Mouse (Mus musculus) hindbrain, embryonic 12.5 days (tissue): ENCODE measurements around the gene Stpg4. TPM values are rescaled to one million over a fixed set of nuclear protein-coding genes. Genes with fewer than 3 reads are reported as not detected.

ENCODE experiments used
- ATAC-seq: fragments of 200-750 bp; cut with Nextera tagmentation; 2 replicates; pipeline ENCODE4 v1.8.0; 2017; ENCODE audit warnings: moderate TSS enrichment; ENCODE audit not compliant: low FRiP score
- H3K27ac ChIP-seq: fragments of 300-500 bp; sonication (generic); 2 replicates; pipeline ENCODE4 v1.5.1; 2016; ENCODE audit warnings: mild to moderate bottlenecking
- H3K27me3 ChIP-seq: fragments of 300-500 bp; sonication (generic); 2 replicates; pipeline ENCODE4 v1.6.1; 2016; ENCODE audit warnings: mild to moderate bottlenecking
- H3K36me3 ChIP-seq: fragments of 300-500 bp; sonication (generic); 2 replicates; pipeline ENCODE4 v1.6.1; 2016; ENCODE audit warnings: mild to moderate bottlenecking
- H3K4me1 ChIP-seq: fragments of 300-500 bp; sonication (generic); 2 replicates; pipeline ENCODE4 v1.6.1; 2016
- H3K4me2 ChIP-seq: fragments of 300-500 bp; sonication (generic); replicated peaks from 2 replicates; pipeline ENCODE4 v1.6.1; 2016; ENCODE audit warnings: mild to moderate bottlenecking
- H3K4me3 ChIP-seq: fragments of 300-500 bp; sonication (generic); 2 replicates; pipeline ENCODE4 v1.5.1; 2016; ENCODE audit warnings: mild to moderate bottlenecking
- H3K9ac ChIP-seq: fragments of 300-500 bp; sonication (generic); 2 replicates; pipeline ENCODE4 v1.6.1; 2016; ENCODE audit warnings: mild to moderate bottlenecking, moderate library complexity
- H3K9me3 ChIP-seq: fragments of 300-500 bp; sonication (generic); replicated peaks from 2 replicates; pipeline ENCODE4 v1.6.1; 2016; ENCODE audit warnings: mild to moderate bottlenecking
- WGBS: fragments of 180-500 bp; shearing (Covaris S2); methylation state at CpG from one replicate; pipeline ENCODE4 v1.1.7; 2016; 5-methylcytosine and 5-hydroxymethylcytosine counted together
- polyA plus RNA-seq: library from polyadenylated mRNA; unstranded; fragments of >200 nt; fragmentation: Nextera tagmentation; extraction: Ambion mirVana; gene quantifications from 2 replicates; pipeline ENCODE4 v1.2.1, GENCODE M21; 2016

Gene Stpg4
- polyA plus RNA-seq, 1 experiment from 2014 or later, result 0.34 TPM

- Histone ChIP-seq H3K4me1 (peaks cover 4% of the 10 kb centered on the region; the same call in 1 of the 2 replicates), H3K4me2 (no peak overlapping the region), H3K9me3 (no peaks in the 10 kb centered on the region), H3K27me3 (no peaks in the 10 kb centered on the region), H3K27ac (no peak overlapping the region), H3K36me3 (no peaks in the 10 kb centered on the region), H3K9ac (no peak overlapping the region), H3K4me3 (no peak overlapping the region)
- no peak for ATAC-seq
- 77% methylated on average over 4 of the region's 4 CpGs for WGBS
These were observed 24.1 kb downstream of the Stpg4 start for GRCm38 (mm10) chr17:87403462-87403861.

- H3K4me2 ChIP-seq, result no peak overlapping the region
- H3K9me3 ChIP-seq, result no peaks in the 10 kb centered on the region
- no peak overlapping the region for H3K27ac ChIP-seq
- H3K4me1 ChIP-seq, result peaks cover 4% of the 10 kb centered on the region; the same call in 1 of the 2 replicates
- ATAC-seq, result no peak
- 91% methylated on average over 11 of the region's 11 CpGs for WGBS
- no peaks in the 10 kb centered on the region for H3K27me3 ChIP-seq
- no peak overlapping the region for H3K9ac ChIP-seq
- H3K4me3 ChIP-seq, result no peak overlapping the region
- H3K36me3 ChIP-seq, result no peaks in the 10 kb centered on the region
These were observed 25.1 kb downstream of the Stpg4 start for GRCm38 (mm10) chr17:87402444-87402843.

- Histone ChIP-seq H3K27me3 (no peaks in the 10 kb centered on the region), H3K4me2 (no peak overlapping the region), H3K4me1 (no peaks in the 10 kb centered on the region), H3K27ac (no peak overlapping the region), H3K4me3 (no peak overlapping the region), H3K9me3 (no peaks in the 10 kb centered on the region), H3K36me3 (no peaks in the 10 kb centered on the region), H3K9ac (no peak overlapping the region)
- 68% methylated on average over 11 of the region's 11 CpGs for WGBS
- no peak for ATAC-seq
These were observed 30.5 kb downstream of the Stpg4 start for GRCm38 (mm10) chr17:87397088-87397487.

GRCm38 (mm10) chr17:87391242-87391641 lies 36.3 kb downstream of the Stpg4 start:
- Histone ChIP-seq H3K9ac (no peak overlapping the region), H3K27me3 (no peaks in the 10 kb centered on the region), H3K4me3 (no peak overlapping the region), H3K4me2 (no peak overlapping the region), H3K9me3 (no peaks in the 10 kb centered on the region), H3K36me3 (no peaks in the 10 kb centered on the region), H3K4me1 (peaks cover 7% of the 10 kb centered on the region), H3K27ac (no peak overlapping the region)
- ATAC-seq, result no peak
- 77% methylated on average over 7 of the region's 7 CpGs for WGBS

- 29% methylated on average over 5 of the region's 5 CpGs for WGBS
- Histone ChIP-seq H3K4me1 (peaks cover 7% of the 10 kb centered on the region), H3K36me3 (no peaks in the 10 kb centered on the region), H3K4me3 (no peak overlapping the region), H3K9me3 (no peaks in the 10 kb centered on the region), H3K9ac (no peak overlapping the region), H3K27me3 (no peaks in the 10 kb centered on the region), H3K27ac (no peak overlapping the region), H3K4me2 (no peak overlapping the region)
- ATAC-seq, result peak; percentile 58
These were observed 40.5 kb downstream of the Stpg4 start for GRCm38 (mm10) chr17:87387068-87387467.

GRCm38 (mm10) chr17:87385835-87386234 lies 41.7 kb downstream of the Stpg4 start:
- ATAC-seq, result no peak
- Histone ChIP-seq H3K9me3 (no peaks in the 10 kb centered on the region), H3K4me3 (no peak overlapping the region), H3K9ac (no peak overlapping the region), H3K4me2 (no peak overlapping the region), H3K4me1 (peaks cover 7% of the 10 kb centered on the region), H3K36me3 (no peaks in the 10 kb centered on the region), H3K27me3 (no peaks in the 10 kb centered on the region), H3K27ac (no peak overlapping the region)
- 73% methylated on average over 3 of the region's 3 CpGs for WGBS

GRCm38 (mm10) chr17:87380681-87381080 lies 46.9 kb downstream of the Stpg4 start:
- Histone ChIP-seq H3K9ac (no peak overlapping the region), H3K9me3 (no peaks in the 10 kb centered on the region), H3K4me3 (no peak overlapping the region), H3K4me1 (peaks cover 48% of the 10 kb centered on the region), H3K27me3 (no peaks in the 10 kb centered on the region), H3K4me2 (no peak overlapping the region), H3K36me3 (no peaks in the 10 kb centered on the region), H3K27ac (peak overlapping the region; percentile 67; the same call in 1 of the 2 replicates)
- WGBS, result 71% methylated on average over 9 of the region's 9 CpGs
- no peak for ATAC-seq

- H3K9ac ChIP-seq, result no peak overlapping the region
- peak overlapping the region; percentile 67 for H3K27ac ChIP-seq
- no peaks in the 10 kb centered on the region for H3K27me3 ChIP-seq
- H3K4me1 ChIP-seq, result peaks cover 51% of the 10 kb centered on the region
- no peaks in the 10 kb centered on the region for H3K36me3 ChIP-seq
- no peak overlapping the region for H3K4me3 ChIP-seq
- no peak overlapping the region for H3K4me2 ChIP-seq
- WGBS, result 50% methylated on average over 10 of the region's 10 CpGs
- H3K9me3 ChIP-seq, result no peaks in the 10 kb centered on the region
- no peak for ATAC-seq
These were observed 47.7 kb downstream of the Stpg4 start for GRCm38 (mm10) chr17:87379821-87380220.

- Histone ChIP-seq H3K9me3 (no peaks in the 10 kb centered on the region), H3K36me3 (no peaks in the 10 kb centered on the region), H3K4me2 (no peak overlapping the region), H3K9ac (no peak overlapping the region), H3K4me3 (no peak overlapping the region), H3K4me1 (peaks cover 51% of the 10 kb centered on the region), H3K27ac (peak overlapping the region; percentile 67), H3K27me3 (no peaks in the 10 kb centered on the region)
- ATAC-seq, result no peak
- 76% methylated on average over 11 of the region's 11 CpGs for WGBS
These were observed 48.3 kb downstream of the Stpg4 start for GRCm38 (mm10) chr17:87379160-87379624.

GRCm38 (mm10) chr17:87378354-87379159 lies 49.0 kb downstream of the Stpg4 start:
- H3K4me1 ChIP-seq, result peaks cover 51% of the 10 kb centered on the region
- no peak overlapping the region for H3K4me2 ChIP-seq
- H3K36me3 ChIP-seq, result no peaks in the 10 kb centered on the region
- WGBS, result 45% methylated on average over 16 of the region's 16 CpGs
- no peak overlapping the region for H3K9ac ChIP-seq
- no peaks in the 10 kb centered on the region for H3K27me3 ChIP-seq
- no peak overlapping the region for H3K4me3 ChIP-seq
- H3K9me3 ChIP-seq, result no peaks in the 10 kb centered on the region
- ATAC-seq, result peak; percentile 38
- peak overlapping the region; percentile 67 for H3K27ac ChIP-seq

GRCm38 (mm10) chr17:87377536-87377935 lies 50.0 kb downstream of the Stpg4 start:
- no peak overlapping the region for H3K9ac ChIP-seq
- no peaks in the 10 kb centered on the region for H3K9me3 ChIP-seq
- H3K36me3 ChIP-seq, result no peaks in the 10 kb centered on the region
- no peaks in the 10 kb centered on the region for H3K27me3 ChIP-seq
- WGBS, result 67% methylated on average over 6 of the region's 6 CpGs
- peaks cover 53% of the 10 kb centered on the region for H3K4me1 ChIP-seq
- no peak overlapping the region for H3K4me3 ChIP-seq
- ATAC-seq, result no peak
- no peak overlapping the region for H3K4me2 ChIP-seq
- H3K27ac ChIP-seq, result 0 out of 2 replicates have a peak overlapping the region, but pooled peaks have one; percentile 67

- Histone ChIP-seq H3K4me2 (no peak overlapping the region), H3K4me1 (peaks cover 58% of the 10 kb centered on the region), H3K36me3 (no peaks in the 10 kb centered on the region), H3K9ac (no peak overlapping the region), H3K27me3 (no peaks in the 10 kb centered on the region), H3K9me3 (no peaks in the 10 kb centered on the region), H3K27ac (no peak overlapping the region), H3K4me3 (no peak overlapping the region)
- WGBS, result 73% methylated on average over 6 of the region's 6 CpGs
- no peak for ATAC-seq
These were observed 50.6 kb downstream of the Stpg4 start for GRCm38 (mm10) chr17:87376831-87377471.
